ENCODE assay signal across 9 mouse cellular contexts in genomic region chr11:32941331-32942009, GRCm38 (mm10).
DNase-seq lines count a peak whose midpoint lies in the region; ATAC-seq lines count a peak whose summit lies in the region.
"Had no signal": no experiment of that assay in that cellular context is flagged by ENCODE, and none has a peak within 500 bp of the region (broad histone marks: within the 10 kb centered on the region; RNA-seq: fewer than 3 reads in every experiment).

No protein-coding gene starts in this region.

- DNase-seq in hindbrain, embryonic 14.5 days (ENCODE audit: low spot score) = no peak
- DNase-seq in cerebellum, adult 18-20 months = peak; percentile 41 to 44
- DNase-seq in frontal cortex, postnatal 36 days (ENCODE audit: low spot score in 2 of 2) = peak; percentile 56 to 70
- DNase-seq in left cerebral cortex, postnatal 36 days (ENCODE audit: low spot score in 2 of 2) = peak; percentile 43 to 44
- DNase-seq in testis, postnatal 14 days (ENCODE audit: low spot score) = no peak
- DNase-seq in retina, postnatal 1 day = no peak
- no peak for DNase-seq in MN1 (ENCODE audit: low spot score)
- DNase-seq: kidney, postnatal 36 days had no signal

- 58% methylated on average over 5 of the region's 5 CpGs for WGBS in hindbrain, embryonic 14.5 days
- 67% methylated on average over 5 of the region's 5 CpGs for WGBS in hindbrain, embryonic 12.5 days

- no peaks in the 10 kb centered on the region for H3K36me3 ChIP-seq in hindbrain, embryonic 14.5 days (replicated peaks; ENCODE audit: control insufficient read depth, insufficient read depth)
- H3K36me3 ChIP-seq in hindbrain, embryonic 12.5 days = no peaks in the 10 kb centered on the region

- H3K9ac ChIP-seq in hindbrain, embryonic 14.5 days = no peak overlapping the region
- H3K9ac ChIP-seq in hindbrain, embryonic 12.5 days = no peak overlapping the region

- intact Hi-C loops in left cerebral cortex, postnatal 36 days (cut with DNase I) = no loop called here

- no peak overlapping the region for H3K4me3 ChIP-seq in hindbrain, embryonic 14.5 days (replicated peaks; ENCODE audit: low read length)
- H3K4me3 ChIP-seq in hindbrain, embryonic 12.5 days = no peak overlapping the region

- H3K27me3 ChIP-seq in hindbrain, embryonic 14.5 days (ENCODE audit: control insufficient read depth, insufficient read depth, low read length) = no peaks in the 10 kb centered on the region
- no peaks in the 10 kb centered on the region for H3K27me3 ChIP-seq in hindbrain, embryonic 12.5 days

- ATAC-seq in hindbrain, embryonic 14.5 days (ENCODE audit: low FRiP score) = peak; percentile 53; the same call in 1 of the 2 replicates
- no peak for ATAC-seq in hindbrain, embryonic 12.5 days (ENCODE audit: low FRiP score)

- peaks cover 7% of the 10 kb centered on the region; the same call in 1 of the 2 replicates for H3K4me1 ChIP-seq in hindbrain, embryonic 14.5 days (replicated peaks; ENCODE audit: control insufficient read depth, insufficient read depth, low read length)
- H3K4me1 ChIP-seq in hindbrain, embryonic 12.5 days = peaks cover 7% of the 10 kb centered on the region

- H3K9me3 ChIP-seq in hindbrain, embryonic 14.5 days (ENCODE audit: control insufficient read depth, low read length) = no peaks in the 10 kb centered on the region
- H3K9me3 ChIP-seq in hindbrain, embryonic 12.5 days (replicated peaks) = no peaks in the 10 kb centered on the region

- H3K27ac ChIP-seq in hindbrain, embryonic 14.5 days = peak overlapping the region; percentile 51; the same call in 1 of the 2 replicates
- no peak overlapping the region for H3K27ac ChIP-seq in hindbrain, embryonic 12.5 days

- H3K4me2 ChIP-seq in hindbrain, embryonic 14.5 days (replicated peaks) = no peak overlapping the region
- H3K4me2 ChIP-seq in hindbrain, embryonic 12.5 days (replicated peaks) = no peak overlapping the region

Comparison
In these comparisons a context has a peak if more than half of its experiments do, and no peak if none do; other contexts are left out.
1. DNase-seq: peak in cerebellum, adult 18-20 months (2 of 2), frontal cortex, postnatal 36 days (2 of 2) and left cerebral cortex, postnatal 36 days (2 of 2); none in hindbrain, embryonic 14.5 days (single experiment), testis, postnatal 14 days (single experiment), retina, postnatal 1 day (single experiment) and MN1 (single experiment).